Mouse (Mus musculus): Measurements from ENCODE around the gene Mtmr12.
"Not testable (repeated sequence)": the region's sequence is repeated elsewhere in the genome, so short reads cannot be mapped to it uniquely, and the experiment has no call there.

Mtmr12 gene

GRCm38 (mm10) chr15:12204319-12205159 is at the start of gene Mtmr12:
Mtmr12 (plus strand) TSS chr15:12205028.
- DNase-seq (ENCODE audit: extremely low read depth, insufficient read length, low spot score): peak; percentile 98

- DNase-seq (ENCODE audit: extremely low read depth, insufficient read length, low spot score): no peak
Observed at GRCm38 (mm10) chr15:12178126-12178525, 26.7 kb upstream of the Mtmr12 start.

- not testable (repeated sequence) for DNase-seq (ENCODE audit: extremely low read depth, insufficient read length, low spot score)
Observed at GRCm38 (mm10) chr15:12181181-12181805, 23.5 kb upstream of the Mtmr12 start.

DNA sequence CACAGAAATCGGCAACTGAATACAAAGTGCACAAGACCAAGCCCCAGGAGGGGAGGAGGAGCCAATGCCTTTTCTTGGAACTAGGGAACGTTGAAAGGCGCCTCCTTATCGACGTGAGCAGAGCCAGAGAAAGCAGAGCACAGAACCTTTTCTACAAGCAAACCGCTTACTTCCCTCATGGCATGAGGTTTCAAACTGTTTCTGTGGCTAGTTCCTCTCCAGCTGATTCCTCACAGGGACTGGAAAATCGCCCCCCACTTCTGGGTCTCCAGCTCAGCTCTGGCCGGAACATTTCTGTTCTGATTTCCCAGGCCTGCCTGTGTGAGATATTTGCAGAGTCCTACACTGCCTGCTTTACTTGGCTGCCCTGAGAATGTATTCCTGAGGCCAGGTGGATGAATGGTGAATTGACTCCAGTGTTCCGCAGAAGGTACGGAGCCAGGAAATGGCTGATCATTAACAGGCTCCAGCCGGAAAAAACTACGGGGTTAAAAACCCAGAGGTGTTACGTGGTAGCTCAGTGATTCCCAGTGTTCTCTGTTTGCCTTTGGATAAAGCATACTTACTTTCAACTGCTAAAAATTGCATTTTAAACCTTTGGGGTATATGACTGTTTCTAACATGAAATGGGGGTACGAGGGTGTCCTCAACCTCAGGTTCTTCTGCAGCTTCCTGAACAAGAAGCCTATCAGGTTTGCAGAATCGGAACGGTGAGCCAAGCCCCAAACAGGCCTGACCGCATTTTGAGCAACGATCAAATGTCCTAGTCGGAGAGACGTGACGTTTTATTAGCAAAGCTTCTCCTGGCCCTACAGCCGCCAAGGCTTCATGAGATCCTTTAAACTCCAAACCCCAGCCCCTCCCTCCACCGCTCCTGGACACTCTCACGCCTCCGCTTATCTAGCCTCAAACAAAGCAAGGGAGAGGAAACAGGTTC is 10.7 kb upstream of the Mtmr12 start:
- no peak for DNase-seq (ENCODE audit: extremely low read depth, insufficient read length, low spot score)

DNA sequence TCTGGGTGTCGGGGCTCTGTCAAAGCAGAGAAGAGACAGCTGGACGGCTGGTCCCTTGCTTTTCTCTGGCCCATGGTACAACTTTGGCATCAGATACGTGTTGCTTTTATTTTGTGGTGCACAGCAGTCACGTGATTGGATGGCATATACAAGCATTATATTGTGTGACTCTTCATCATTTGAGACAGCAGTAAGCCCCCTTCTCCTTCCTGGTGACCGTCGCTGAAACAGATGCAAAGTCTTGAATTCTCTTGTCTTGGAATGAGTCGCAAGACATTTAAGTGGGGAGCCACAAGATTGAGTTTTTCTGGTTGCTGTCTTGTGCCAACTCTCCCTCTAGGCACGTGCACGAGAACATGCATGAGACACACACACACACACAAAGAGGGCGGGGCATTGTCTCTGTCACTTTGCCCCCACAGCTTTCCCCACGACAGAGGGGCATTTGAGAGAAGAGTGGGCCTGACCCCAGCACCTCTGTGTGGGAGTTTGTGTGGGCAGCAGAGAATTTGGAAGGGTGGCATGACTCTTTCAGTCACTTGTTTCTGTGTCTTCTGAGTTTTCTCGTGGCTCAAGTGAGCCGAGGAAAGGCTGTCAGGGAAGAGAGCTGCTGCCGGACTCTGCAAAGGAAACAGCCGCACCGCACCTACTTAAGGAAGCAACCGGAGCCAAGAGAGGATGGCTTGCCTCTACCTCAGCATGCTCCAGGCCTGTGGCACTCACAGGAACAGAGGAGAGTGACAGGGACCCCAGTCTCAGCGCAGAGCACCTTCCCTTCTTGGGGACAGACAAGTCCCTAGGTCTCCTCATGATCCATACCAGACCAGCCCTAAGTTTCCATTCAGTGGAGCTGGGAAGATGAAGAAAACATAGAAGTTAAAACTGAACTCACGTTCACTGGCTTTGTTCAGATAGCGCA is 9.8 kb upstream of the Mtmr12 start:
- no peak for DNase-seq (ENCODE audit: extremely low read depth, insufficient read length, low spot score)

DNA sequence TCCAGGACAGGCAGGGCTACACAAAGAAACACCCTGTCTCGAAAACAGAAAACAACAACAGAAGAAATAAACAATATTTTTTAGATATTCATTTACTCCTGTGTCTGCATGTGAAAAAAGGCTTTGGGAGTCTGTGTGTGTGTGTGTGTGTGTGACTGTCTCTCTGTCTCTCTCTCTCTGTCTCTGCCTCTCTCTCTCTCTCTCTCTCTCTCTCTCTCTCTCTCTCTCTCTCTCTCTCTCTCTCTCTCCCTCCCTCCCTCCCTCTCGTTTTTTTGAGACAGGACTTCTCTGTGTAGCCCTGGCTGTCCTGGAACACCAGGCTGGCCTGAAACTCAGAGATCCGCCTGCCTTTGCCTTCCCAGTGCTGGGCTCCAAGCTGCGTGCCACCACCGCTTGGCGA is 8.9 kb upstream of the Mtmr12 start:
- DNase-seq (ENCODE audit: extremely low read depth, insufficient read length, low spot score): no peak

GRCm38 (mm10) chr15:12196410-12197191 is 8.2 kb upstream of the Mtmr12 start:
- peak; percentile 13 for DNase-seq (ENCODE audit: extremely low read depth, insufficient read length, low spot score)

DNA sequence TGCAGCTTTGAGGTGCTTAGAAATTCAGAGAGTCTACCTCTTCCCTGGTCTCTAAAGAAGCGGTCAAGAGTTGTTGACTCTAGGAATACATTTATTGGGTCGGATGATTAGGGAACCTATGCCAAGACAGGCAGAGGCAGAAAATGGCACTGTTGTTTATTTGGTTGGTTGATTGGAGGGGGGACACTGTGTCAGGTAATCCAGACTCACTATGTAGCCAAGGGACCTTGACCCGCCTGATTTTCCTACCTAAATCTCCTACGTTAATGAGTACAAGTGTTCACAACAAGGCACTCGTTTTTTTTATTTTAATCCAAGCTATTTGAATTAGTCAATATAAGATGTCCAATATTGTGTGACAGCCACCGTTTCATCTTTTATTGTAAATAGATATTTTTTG is 7.5 kb upstream of the Mtmr12 start:
- no peak for DNase-seq (ENCODE audit: extremely low read depth, insufficient read length, low spot score)

DNA sequence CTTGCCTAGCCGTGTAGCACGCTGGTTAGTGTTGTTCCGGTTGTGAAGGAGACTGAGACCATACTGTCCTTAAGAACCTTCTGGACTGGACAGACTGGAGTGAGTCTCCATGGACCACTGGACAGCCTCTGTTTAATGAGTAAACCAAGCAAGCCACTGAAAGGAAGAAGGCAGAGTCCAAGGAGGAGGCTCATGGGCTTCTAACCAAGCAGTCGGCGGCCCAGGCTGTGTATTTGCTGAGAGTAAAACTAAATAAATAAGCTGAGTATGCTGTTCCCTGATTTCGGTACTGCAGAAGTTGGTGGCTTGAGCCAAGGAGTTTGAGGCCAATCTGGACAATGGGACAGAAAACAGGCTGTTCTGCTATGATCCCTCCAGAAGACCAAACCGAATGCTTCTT is 4.8 kb upstream of the Mtmr12 start:
- no peak for DNase-seq (ENCODE audit: extremely low read depth, insufficient read length, low spot score)

- DNase-seq (ENCODE audit: extremely low read depth, insufficient read length, low spot score): no peak
Observed at GRCm38 (mm10) chr15:12201856-12202255, 3.0 kb upstream of the Mtmr12 start.

GRCm38 (mm10) chr15:12202456-12202855 is 2.4 kb upstream of the Mtmr12 start:
- DNase-seq (ENCODE audit: extremely low read depth, insufficient read length, low spot score): no peak

- not testable (repeated sequence) for DNase-seq (ENCODE audit: extremely low read depth, insufficient read length, low spot score)
Observed at GRCm38 (mm10) chr15:12203008-12203407, 1.8 kb upstream of the Mtmr12 start.

GRCm38 (mm10) chr15:12203512-12204318 is 1.1 kb upstream of the Mtmr12 start:
- DNase-seq (ENCODE audit: extremely low read depth, insufficient read length, low spot score): peak; percentile 55

DNA sequence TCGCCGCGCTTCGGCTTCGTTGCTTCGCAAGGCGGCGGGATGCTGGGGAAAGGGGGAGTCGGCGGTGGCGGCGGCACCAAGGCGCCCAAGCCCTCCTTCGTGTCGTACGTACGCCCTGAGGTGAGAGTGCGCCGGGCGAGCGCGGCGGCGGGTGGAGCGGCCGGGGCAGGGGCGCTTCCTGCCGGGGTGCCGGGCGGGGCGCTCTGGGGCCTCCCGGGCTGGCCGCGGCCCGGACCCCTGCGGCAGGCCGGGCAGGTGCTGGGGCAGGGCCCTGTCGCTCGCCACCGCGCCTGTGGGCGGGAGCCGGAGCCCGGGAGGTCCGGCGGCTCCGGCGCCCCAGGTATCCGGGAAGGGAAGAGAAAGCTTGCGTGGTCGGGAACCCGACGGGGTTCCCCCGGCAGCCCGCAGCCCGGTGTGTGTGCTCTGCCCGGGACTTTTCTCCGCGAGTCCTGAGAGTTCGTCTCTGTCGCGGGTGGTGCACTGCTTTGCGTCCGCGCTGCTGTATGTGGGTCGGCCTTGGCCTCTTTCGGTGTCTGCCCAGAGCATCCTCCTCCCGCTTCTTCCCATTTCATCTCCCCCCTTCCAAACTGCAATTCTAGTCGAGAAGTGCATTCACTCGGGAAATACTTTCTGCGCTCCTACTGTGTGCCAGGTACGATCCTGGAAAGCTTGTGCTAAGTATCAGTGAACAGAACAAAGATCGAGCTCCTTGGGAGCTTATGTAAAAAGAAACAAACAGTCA is 503 bp downstream of the Mtmr12 start:
- DNase-seq (ENCODE audit: extremely low read depth, insufficient read length, low spot score): peak; percentile 67

DNA sequence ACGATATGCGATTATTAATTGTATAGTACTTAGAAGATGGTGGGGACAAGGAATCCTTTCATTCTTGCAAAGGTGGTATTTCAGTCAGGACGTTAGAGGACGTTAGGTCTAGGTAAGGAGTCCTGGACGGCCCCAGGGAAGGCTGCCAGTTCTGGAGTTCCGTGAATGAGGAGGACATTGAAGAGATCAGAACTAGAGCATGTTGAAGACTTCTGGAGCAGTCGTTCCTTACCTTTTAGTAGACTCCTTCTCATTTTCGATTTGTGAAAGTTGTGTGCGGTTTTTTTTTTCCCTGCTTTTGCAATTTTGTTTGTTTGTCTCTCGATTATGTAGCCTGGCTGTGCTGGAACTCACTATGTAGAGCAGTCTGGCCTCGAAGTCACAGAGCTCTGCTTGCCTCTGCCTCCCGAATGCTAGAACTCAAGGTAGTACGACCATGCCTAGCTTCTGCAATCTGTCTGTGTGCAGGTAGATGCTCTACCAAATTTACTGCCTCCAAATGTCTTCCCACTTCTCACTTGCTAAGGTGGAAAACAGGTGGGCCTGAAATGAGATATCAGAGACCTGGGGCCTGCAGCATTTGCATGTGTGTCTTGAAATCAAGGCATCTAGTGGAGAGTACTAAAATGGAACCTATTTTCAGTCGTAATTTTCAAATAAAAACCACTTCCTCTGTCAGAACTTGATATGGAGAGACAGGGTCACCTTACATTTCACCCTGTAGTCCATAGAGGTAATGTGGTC is 1.2 kb downstream of the Mtmr12 start:
- no peak for DNase-seq (ENCODE audit: extremely low read depth, insufficient read length, low spot score)

GRCm38 (mm10) chr15:12206646-12207222 is 1.9 kb downstream of the Mtmr12 start:
- no peak for DNase-seq (ENCODE audit: extremely low read depth, insufficient read length, low spot score)

All from 3134 (cell line).